Mouse (Mus musculus) olfactory bulb, adult 2 months (tissue): ENCODE results near the gene Cby3. TPM values are rescaled to one million over a fixed set of nuclear protein-coding genes. Genes with fewer than 3 reads are reported as not detected.
"Not testable (repeated sequence)": the region's sequence is repeated elsewhere in the genome, so short reads cannot be mapped to it uniquely, and the experiment has no call there.

Source experiments
- H3K27ac ChIP-seq: fragments of 200-500 bp; 2 replicates; pipeline ENCODE4 v1.5.1; 2012; ENCODE audit warnings: low read depth, low read length; ENCODE audit not compliant: insufficient read depth
- H3K4me1 ChIP-seq: fragments of 200-500 bp; 2 replicates; pipeline ENCODE4 v1.6.1; 2012; ENCODE audit warnings: low read length; ENCODE audit not compliant: control insufficient read depth, insufficient read depth
- H3K4me3 ChIP-seq: fragments of 200-500 bp; 2 replicates; pipeline ENCODE4 v1.5.1; 2012; ENCODE audit warnings: mild to moderate bottlenecking, low read depth, low read length, moderate library complexity; ENCODE audit not compliant: insufficient read depth
- CTCF ChIP-seq: fragments of 200-500 bp; IDR thresholded peaks from 2 replicates; pipeline ENCODE4 v1.5.1; 2012; ENCODE audit warnings: low read depth, mild to moderate bottlenecking, low read length, moderate library complexity; ENCODE audit not compliant: insufficient read depth
- POLR2A ChIP-seq: fragments of 200-500 bp; IDR thresholded peaks from 2 replicates; pipeline ENCODE4 v1.6.1; 2012; ENCODE audit warnings: mild to moderate bottlenecking, low read depth, low read length, moderate library complexity; ENCODE audit not compliant: insufficient read depth
- WGBS: fragments of 180-500 bp; shearing (Covaris S2); methylation state at CpG from one replicate; pipeline ENCODE4 v1.1.7; 2018; 5-methylcytosine and 5-hydroxymethylcytosine counted together
- polyA plus RNA-seq: library from polyadenylated mRNA; stranded (reverse); fragments of >200 nt; gene quantifications from 2 replicates; pipeline ENCODE4 v1.2.4, GENCODE M21; 2012; ENCODE audit warnings: low replicate concordance; ENCODE audit not compliant: missing spikeins, insufficient read depth, insufficient read length

Gene Cby3
- not detected in 2 replicates for polyA plus RNA-seq

DNA sequence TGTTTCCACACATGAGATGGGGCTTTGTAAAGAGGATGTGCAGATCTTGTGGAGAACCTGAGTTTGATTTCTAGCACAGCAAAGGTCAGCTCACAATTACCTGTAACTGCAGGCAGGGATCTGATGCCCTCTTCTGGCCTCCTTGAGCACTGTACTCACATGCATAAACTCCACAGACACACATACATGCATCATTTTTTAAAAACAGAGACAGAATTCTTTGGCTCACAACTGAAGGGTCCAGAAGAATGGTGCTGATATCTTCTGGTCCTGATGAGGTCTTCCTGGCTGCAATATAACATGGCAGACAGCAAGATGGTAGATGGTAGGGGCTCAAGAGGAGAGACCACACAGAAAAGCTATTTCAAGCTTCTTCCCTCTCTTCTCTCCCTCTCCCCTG lies at the start of gene Cby3:
TSS of gene Cby3 (plus strand) at position 301 of the 400 bp plus-strand sequence.
- TF ChIP-seq CTCF, result no peak
- no peak for TF ChIP-seq POLR2A
- Histone ChIP-seq H3K27ac (no peak within 1 kb of the TSS), H3K4me1 (peaks cover 6% of the 10 kb centered on the region)

DNA sequence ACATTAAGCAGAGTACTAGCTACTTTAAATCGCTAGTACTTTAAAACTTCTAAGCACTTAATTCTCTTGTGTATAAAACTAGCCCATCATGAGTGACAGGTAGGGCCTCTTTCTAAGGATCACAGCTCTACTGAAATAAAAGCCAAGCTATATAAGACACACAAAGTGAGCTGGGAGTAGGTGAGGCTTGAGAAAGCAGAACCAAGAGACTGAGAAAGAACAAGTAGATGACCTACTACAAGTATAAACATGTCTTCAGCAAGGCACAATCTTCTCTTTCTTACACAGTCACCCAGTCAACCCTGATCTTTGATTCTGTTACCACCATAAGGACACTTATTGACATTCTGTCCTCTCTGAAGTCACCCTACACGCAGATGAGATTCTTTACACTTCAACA lies 41.5 kb upstream of the Cby3 start:
- no peaks in the 10 kb centered on the region for H3K4me1 ChIP-seq
- 66% methylated on average over 2 of the region's 2 CpGs for WGBS
- no peak for TF ChIP-seq POLR2A
- no peak overlapping the region for H3K4me3 ChIP-seq
- no peak overlapping the region for H3K27ac ChIP-seq

More for the DNA sequence above, at the start of gene Cby3:
- no peak within 1 kb of the TSS for H3K4me3 ChIP-seq

DNA sequence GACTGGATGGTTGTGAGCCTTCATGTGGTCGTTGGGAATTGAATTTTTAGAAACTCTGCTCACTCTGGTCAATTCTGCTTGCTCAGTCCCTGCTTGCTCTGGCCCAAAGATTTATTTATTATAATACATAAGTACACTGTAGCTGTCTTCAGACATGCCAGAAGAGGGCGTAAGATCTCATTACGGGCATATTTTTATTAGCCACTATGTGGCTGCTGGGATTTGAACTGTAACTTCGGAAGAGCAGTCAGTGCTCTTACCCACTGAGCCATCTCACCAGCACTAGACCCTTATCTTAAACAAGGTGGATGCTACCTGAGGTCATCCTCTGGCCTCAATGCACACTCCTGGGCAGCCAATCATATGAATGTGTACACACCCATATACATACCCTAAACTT lies 34.9 kb upstream of the Cby3 start:
- H3K4me1 ChIP-seq, H3K27ac ChIP-seq, H3K4me3 ChIP-seq: not testable (repeated sequence)
- 78% methylated on average over 4 of the region's 4 CpGs for WGBS

DNA sequence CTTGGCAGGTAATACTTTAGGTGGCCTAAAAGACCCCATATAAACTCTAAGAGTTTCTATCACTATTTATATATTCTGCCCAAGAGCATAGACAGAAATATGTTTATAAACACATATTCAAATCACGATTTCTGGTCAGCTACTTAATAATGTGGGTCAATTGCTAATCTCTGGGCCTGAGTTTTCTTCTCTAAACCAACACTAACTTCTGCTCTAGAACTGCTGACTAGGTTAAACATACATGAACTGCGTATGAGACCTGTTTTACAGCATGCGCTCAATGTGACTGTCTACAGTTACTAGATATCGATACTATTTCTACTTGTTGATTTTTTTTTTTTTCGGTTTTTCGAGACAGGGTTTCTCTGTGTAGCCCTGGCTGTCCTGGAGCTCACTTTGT lies 33.0 kb upstream of the Cby3 start:
- 93% methylated on average over 6 of the region's 6 CpGs for WGBS
- no peaks in the 10 kb centered on the region for H3K4me1 ChIP-seq
- TF ChIP-seq POLR2A, result no peak
- no peak for TF ChIP-seq CTCF
- no peak overlapping the region for H3K4me3 ChIP-seq
- no peak overlapping the region for H3K27ac ChIP-seq

DNA sequence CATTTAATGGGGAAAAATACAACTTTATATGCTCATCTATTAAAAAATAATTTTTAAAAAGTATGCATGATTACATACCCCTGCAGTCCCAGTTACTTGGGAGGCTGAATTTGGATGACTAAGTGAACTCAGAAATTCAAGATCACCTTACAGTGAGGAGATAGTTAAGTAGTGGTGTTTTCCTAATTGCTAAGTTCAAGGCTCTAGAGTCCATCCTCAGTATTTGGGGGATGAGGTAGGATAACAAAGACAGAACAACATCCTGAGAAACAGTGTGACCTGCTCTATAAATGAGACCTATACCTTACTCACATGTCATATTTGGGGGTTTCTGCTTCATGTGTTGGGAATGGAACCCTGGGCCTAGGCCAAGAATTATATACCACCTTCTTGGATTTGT lies 31.9 kb upstream of the Cby3 start:
- Histone ChIP-seq H3K4me1 (no peaks in the 10 kb centered on the region), H3K4me3 (no peak overlapping the region), H3K27ac (no peak overlapping the region)
- TF ChIP-seq POLR2A, result no peak
- TF ChIP-seq CTCF, result no peak

DNA sequence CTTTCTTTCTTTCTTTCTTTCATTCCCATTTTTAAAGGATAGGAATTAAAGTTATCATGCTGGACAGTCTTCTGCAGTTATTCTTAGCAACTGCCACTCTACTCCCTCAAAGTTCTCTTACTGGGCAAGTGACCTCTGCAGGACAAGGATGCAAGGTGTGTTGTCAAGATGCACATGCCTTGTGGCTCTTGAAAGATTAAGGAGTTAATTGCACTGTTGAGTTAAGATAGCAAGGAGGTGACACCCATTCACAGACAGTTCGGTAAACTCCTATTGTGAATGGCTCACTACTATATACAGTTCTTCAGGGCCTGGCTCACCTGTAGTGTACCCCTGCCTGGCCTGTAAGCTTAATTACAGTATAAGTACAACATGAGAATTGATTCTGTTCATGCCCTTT lies 30.4 kb upstream of the Cby3 start:
- WGBS, result 7% methylated on average over 1 of the region's 1 CpGs
- H3K4me1 ChIP-seq, result no peaks in the 10 kb centered on the region
- H3K27ac ChIP-seq, result no peak overlapping the region
- H3K4me3 ChIP-seq, result no peak overlapping the region
- TF ChIP-seq CTCF (no peak), POLR2A (no peak)

DNA sequence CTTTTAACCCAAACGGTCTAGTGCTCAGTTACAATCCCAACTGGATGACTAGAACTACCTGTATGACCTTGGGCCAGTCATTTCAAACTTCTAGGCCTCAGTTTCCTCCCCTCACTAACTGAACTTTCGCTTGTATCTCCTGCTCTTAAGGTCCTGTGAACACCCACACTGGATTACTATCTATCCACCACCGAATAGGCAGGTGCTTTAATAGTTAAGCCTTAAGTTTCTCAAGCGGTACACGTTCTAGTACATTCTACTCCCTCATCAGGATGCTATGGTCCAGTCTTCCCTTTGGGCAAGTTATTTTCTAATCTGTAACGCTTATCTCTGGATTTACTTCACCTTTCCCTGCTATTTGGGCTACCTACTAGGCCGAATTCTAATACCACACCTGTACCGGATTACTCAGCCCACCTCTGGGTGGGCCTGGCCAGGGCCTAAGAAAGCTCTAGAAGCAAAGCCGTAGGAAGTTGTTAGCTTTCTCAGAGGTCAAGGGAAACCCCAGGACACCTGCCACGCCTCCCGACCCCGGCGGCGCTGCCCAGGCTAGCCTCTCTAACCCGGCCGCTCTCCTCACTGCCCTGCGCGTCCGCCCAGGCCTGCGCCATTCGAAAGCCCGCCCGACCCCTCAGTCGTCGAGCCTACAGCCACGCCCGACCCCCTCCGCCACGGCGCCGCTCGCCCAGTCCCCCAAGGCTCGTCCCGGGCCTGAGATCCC lies 29.4 kb upstream of the Cby3 start:
- no peaks in the 10 kb centered on the region for H3K4me1 ChIP-seq
- TF ChIP-seq POLR2A (no peak), CTCF (no peak)
- H3K27ac ChIP-seq, result peak overlapping the region; percentile 45; the same call in 1 of the 2 replicates
- 1% methylated on average over 34 of the region's 34 CpGs for WGBS
- H3K4me3 ChIP-seq, result peak overlapping the region; percentile 99

DNA sequence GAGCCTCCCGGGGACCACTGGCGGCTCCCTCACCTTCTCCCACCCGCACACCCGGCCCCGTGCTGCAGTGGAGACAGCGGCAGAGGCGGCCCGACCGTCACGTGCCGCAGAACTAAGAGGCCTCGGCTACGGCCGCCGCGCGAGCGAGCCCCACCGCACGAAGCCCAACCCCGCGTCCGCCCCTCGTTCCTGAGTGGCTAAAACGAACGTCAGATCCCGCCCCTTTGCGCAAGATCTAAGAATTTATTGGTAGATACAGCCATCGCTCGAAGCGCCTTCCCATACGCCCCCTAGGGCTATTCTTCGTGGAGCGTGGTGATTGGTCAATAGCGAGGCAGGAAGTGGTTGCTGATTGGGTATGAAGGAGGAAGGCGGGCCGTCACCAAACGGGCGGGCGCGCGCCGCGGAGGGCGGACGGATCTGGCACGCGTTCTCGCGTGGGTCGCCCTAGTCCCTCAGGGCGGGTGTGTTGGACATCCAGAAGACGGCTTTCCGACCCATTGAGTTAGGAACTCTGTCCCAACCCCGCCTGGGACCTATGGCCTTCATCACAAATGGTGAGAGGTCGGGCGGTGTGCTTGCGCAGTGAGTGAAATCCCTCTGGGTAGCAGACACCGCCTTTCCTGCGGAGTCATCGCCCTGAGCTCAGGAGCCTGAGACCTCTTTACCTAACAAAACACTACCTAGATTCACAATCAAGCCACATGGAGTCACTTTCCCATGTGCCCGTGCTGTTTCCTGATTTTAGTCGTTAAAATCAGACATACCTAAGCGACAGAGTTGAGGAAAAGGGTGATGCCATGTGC lies 28.6 kb upstream of the Cby3 start, which contains the start of gene Canx:
TSS of gene Canx (minus strand) at position 178 of the 806 bp plus-strand sequence.
- H3K4me3 ChIP-seq, result peak within 1 kb of the TSS; percentile 99
- TF ChIP-seq POLR2A, result peak; percentile 94
- no peak for TF ChIP-seq CTCF
- no peaks in the 10 kb centered on the region for H3K4me1 ChIP-seq
- peak within 1 kb of the TSS; percentile 72 for H3K27ac ChIP-seq
- under 1% methylated on average over 64 of the region's 64 CpGs for WGBS

DNA sequence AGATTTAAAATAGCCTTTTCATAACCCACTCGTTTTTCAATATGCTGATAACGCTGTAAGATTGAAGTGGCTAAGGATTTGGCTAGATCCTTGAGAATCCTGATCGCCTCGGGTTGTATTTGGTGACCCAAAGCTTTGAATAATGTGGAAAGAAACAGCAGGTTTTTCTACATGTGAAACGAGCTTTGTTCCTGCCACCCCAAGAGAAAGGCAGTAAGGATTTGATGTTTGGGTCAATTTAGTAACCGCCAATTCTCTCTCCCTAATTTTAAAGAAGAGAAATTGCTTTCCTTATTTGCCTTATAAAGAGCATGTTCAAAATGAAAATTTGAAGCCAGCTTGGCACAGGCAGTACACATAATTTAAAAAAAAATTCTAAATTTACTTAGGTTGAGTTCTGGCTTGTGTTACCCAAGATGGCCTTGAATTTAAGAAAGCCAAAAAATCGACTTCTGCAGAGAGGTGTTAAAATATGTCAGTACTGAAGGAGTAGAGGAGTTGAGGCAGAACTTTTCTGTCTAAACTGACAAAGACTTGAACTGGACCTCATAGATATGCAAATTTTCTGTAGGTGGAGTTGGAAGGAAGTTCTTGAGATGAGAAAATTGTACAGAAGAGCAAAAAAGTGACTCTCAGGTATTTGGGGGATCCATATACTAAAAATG lies 27.8 kb upstream of the Cby3 start:
- H3K4me1 ChIP-seq, result no peaks in the 10 kb centered on the region
- H3K4me3 ChIP-seq, result peak overlapping the region; percentile 86
- WGBS, result 4% methylated on average over 7 of the region's 7 CpGs
- TF ChIP-seq CTCF (no peak), POLR2A (no peak)
- H3K27ac ChIP-seq, result peak overlapping the region; percentile 72
